Mouse (Mus musculus) heart, embryonic 13.5 days (tissue): ENCODE measurements around the gene Olfr54. TPM values are rescaled to one million over a fixed set of nuclear protein-coding genes. Genes with fewer than 3 reads are reported as not detected.

Source experiments
- polyA plus RNA-seq: library from polyadenylated mRNA; unstranded; fragments of >200 nt; fragmentation: Nextera tagmentation; extraction: Ambion mirVana; gene quantifications from 2 replicates; pipeline ENCODE4 v1.2.1, GENCODE M21; 2015

The Olfr54 gene
- polyA plus RNA-seq, 1 experiment from 2014 or later: not detected

Other genes with a start within 250 kb of the Olfr54 start
- 12.6 and 13.5 TPM in 2 replicates for gene Zfp354c, start 186.5 kb upstream of the Olfr54 start, polyA plus RNA-seq
- gene Zfp879, start 172.7 kb upstream of the Olfr54 start, polyA plus RNA-seq: 0.31 and 0.49 TPM in 2 replicates
- not detected in 2 replicates for gene Grm6, start 163.6 kb upstream of the Olfr54 start, polyA plus RNA-seq
- 2.7 and 3.7 TPM in 2 replicates for gene Zfp454, start 126.6 kb upstream of the Olfr54 start, polyA plus RNA-seq
- gene Zfp2, start 98.1 kb upstream of the Olfr54 start, polyA plus RNA-seq: 6.9 and 8.4 TPM in 2 replicates
- 0.88 and 1.0 TPM in 2 replicates for gene Zfp354b, start 82.6 kb upstream of the Olfr54 start, polyA plus RNA-seq
- not detected in 2 replicates for gene 4933414I15Rik, start 70.5 kb upstream of the Olfr54 start, polyA plus RNA-seq
- gene Prop1, start 60.5 kb upstream of the Olfr54 start, polyA plus RNA-seq: not detected in 2 replicates
- gene Olfr1378, start 47.7 kb upstream of the Olfr54 start, polyA plus RNA-seq: not detected in 2 replicates
- not detected in 2 replicates for gene Olfr1377, start 32.3 kb upstream of the Olfr54 start, polyA plus RNA-seq
- gene Olfr51, start 10.6 kb upstream of the Olfr54 start, polyA plus RNA-seq: not detected in 2 replicates
- not detected in 2 replicates for gene Olfr1375, start 33.9 kb downstream of the Olfr54 start, polyA plus RNA-seq
- 5.1 and 5.3 TPM in 2 replicates for gene Zfp354a, start 45.0 kb downstream of the Olfr54 start, polyA plus RNA-seq
- gene Gm12569, start 206.2 kb downstream of the Olfr54 start, polyA plus RNA-seq: not detected in 2 replicates
- gene Clk4, start 247.5 kb downstream of the Olfr54 start, polyA plus RNA-seq: 66.8 and 78.1 TPM in 2 replicates
- 0.17 and 0.27 TPM in 2 replicates for gene BC049762, start 248.8 kb downstream of the Olfr54 start, polyA plus RNA-seq